Mouse (Mus musculus) gastrocnemius, postnatal 25 days (tissue): ENCODE data around the gene Gm4177. TPM values are rescaled to one million over a fixed set of nuclear protein-coding genes. Genes with fewer than 3 reads are reported as not detected.
"Not testable (repeated sequence)": the region's sequence is repeated elsewhere in the genome, so short reads cannot be mapped to it uniquely, and the experiment has no call there.

ENCODE experiments used
- DNase-seq: peaks from one replicate; pipeline ENCODE4 v3.0.0; 2022
- long read RNA-seq, 2 experiments: library from polyadenylated mRNA; stranded (forward); transcript quantifications; one replicate each; pipeline ENCODE4 v2.0.0; 2021
- total RNA-seq, 2 experiments: library from RNA; stranded (reverse); gene quantifications; 1 replicate in 1 of 2; 2 replicates in 1 of 2; pipeline ENCODE4 v1.2.3; 2021

Gene Gm4177
- total RNA-seq: not detected
- long read RNA-seq, experiment 1: 0 reads
- long read RNA-seq, experiment 2: 0 reads

GRCm38 (mm10) chr7:21796628-21797027 lies at the start of gene Gm4177:
Gene Gm4177, minus strand, starts transcription at chr7:21796728.
- not testable (repeated sequence) for DNase-seq

- not testable (repeated sequence) for DNase-seq
Measured at GRCm38 (mm10) chr7:21844167-21844566, 47.6 kb upstream of the Gm4177 start, which contains the start of gene Gm5725. Gene Gm5725, minus strand, starts transcription at chr7:21844267.

GRCm38 (mm10) chr7:21832051-21832450 lies 35.5 kb upstream of the Gm4177 start, which contains the start of gene Vmn1r135:
Gene Vmn1r135, plus strand, starts transcription at chr7:21832351.
- DNase-seq: not testable (repeated sequence)

- DNase-seq: not testable (repeated sequence)
Measured at GRCm38 (mm10) chr7:21761375-21761774, 35.2 kb downstream of the Gm4177 start, which contains the start of gene Gm4175. Gene Gm4175, minus strand, starts transcription at chr7:21761475.

Other genes starting within 250 kb of the Gm4177 start
- not detected for gene Vmn1r132, start 182.6 kb downstream of the Gm4177 start, total RNA-seq
- not detected for gene Gm4175, start 35.3 kb downstream of the Gm4177 start, total RNA-seq
- gene Vmn1r135, start 35.6 kb upstream of the Gm4177 start, total RNA-seq: not detected
- not detected for gene Gm5725, start 47.5 kb upstream of the Gm4177 start, total RNA-seq
- gene Gm5891, start 124.6 kb upstream of the Gm4177 start, total RNA-seq: not detected
- not detected for gene Vmn1r137, start 197.9 kb upstream of the Gm4177 start, total RNA-seq
- gene Vmn1r138, start 232.2 kb upstream of the Gm4177 start, total RNA-seq: not detected